Mouse (Mus musculus) cerebellum, adult 2 months (tissue): Measurements from ENCODE around the gene Stk31.

Experiments
- CTCF ChIP-seq: fragments of 200-500 bp; IDR thresholded peaks from 2 replicates; pipeline ENCODE4 v1.5.1; 2011; ENCODE audit warnings: low read depth, mild to moderate bottlenecking, control low read depth, low read length, moderate library complexity, borderline replicate concordance; ENCODE audit not compliant: insufficient read depth
- POLR2A ChIP-seq: fragments of 200-500 bp; IDR thresholded peaks from 2 replicates; pipeline ENCODE4 v1.6.1; 2011; ENCODE audit warnings: low read length, control low read depth, borderline replicate concordance; ENCODE audit not compliant: insufficient read depth

- TF ChIP-seq POLR2A (no peak), CTCF (no peak)
These were observed 1.1 kb upstream of the Stk31 start for GRCm38 (mm10) chr6:49394276-49394675.
